Mouse (Mus musculus): ENCODE measurements around the gene Trpm2.

Trpm2 gene

GRCm38 (mm10) chr10:77902894-77903715 lies 67.3 kb downstream of the Trpm2 start:
- peak; percentile 36 for DNase-seq (ENCODE audit: low spot score)

- no peak for DNase-seq (ENCODE audit: low spot score)
These were observed 68.0 kb downstream of the Trpm2 start, which contains the start of gene Lrrc3 for GRCm38 (mm10) chr10:77902211-77902893. Lrrc3 (minus strand) TSS chr10:77902536.

- DNase-seq (ENCODE audit: low spot score), result no peak
These were observed 68.5 kb downstream of the Trpm2 start for GRCm38 (mm10) chr10:77901871-77902210.

GRCm38 (mm10) chr10:77900903-77901818 lies 69.2 kb downstream of the Trpm2 start:
- no peak for DNase-seq (ENCODE audit: low spot score)

GRCm38 (mm10) chr10:77900126-77900525 lies 70.2 kb downstream of the Trpm2 start:
- no peak for DNase-seq (ENCODE audit: low spot score)

GRCm38 (mm10) chr10:77895562-77895961 lies 74.8 kb downstream of the Trpm2 start:
- DNase-seq (ENCODE audit: low spot score), result no peak

GRCm38 (mm10) chr10:77890987-77891565 lies 79.3 kb downstream of the Trpm2 start:
- DNase-seq (ENCODE audit: low spot score), result no peak

- no peak for DNase-seq (ENCODE audit: low spot score)
These were observed 84.2 kb downstream of the Trpm2 start for GRCm38 (mm10) chr10:77886007-77886747.

GRCm38 (mm10) chr10:77882553-77882952 lies 87.8 kb downstream of the Trpm2 start:
- DNase-seq (ENCODE audit: low spot score), result no peak

GRCm38 (mm10) chr10:77880305-77880704 lies 90.1 kb downstream of the Trpm2 start:
- DNase-seq (ENCODE audit: low spot score), result no peak

GRCm38 (mm10) chr10:77878985-77879384 lies 91.4 kb downstream of the Trpm2 start:
- no peak for DNase-seq (ENCODE audit: low spot score)

GRCm38 (mm10) chr10:77869651-77870050 lies 100.7 kb downstream of the Trpm2 start:
- DNase-seq (ENCODE audit: low spot score), result no peak

GRCm38 (mm10) chr10:77867546-77867945 lies 102.8 kb downstream of the Trpm2 start:
- DNase-seq (ENCODE audit: low spot score), result no peak

- DNase-seq (ENCODE audit: low spot score), result no peak
These were observed 105.6 kb downstream of the Trpm2 start for GRCm38 (mm10) chr10:77864762-77865143.

- DNase-seq (ENCODE audit: low spot score), result peak; percentile 34
These were observed 106.1 kb downstream of the Trpm2 start for GRCm38 (mm10) chr10:77864067-77864761.

GRCm38 (mm10) chr10:77861675-77862074 lies 108.7 kb downstream of the Trpm2 start, which contains the start of gene Gm3285:
Gm3285 (plus strand) TSS chr10:77861975.
- DNase-seq (ENCODE audit: low spot score), result no peak
